Mouse (Mus musculus): Measurements from ENCODE around the gene Prr13. TPM values are rescaled to one million over a fixed set of nuclear protein-coding genes. Genes with fewer than 3 reads are reported as not detected.

Gene Prr13
- total RNA-seq, 2 experiments from 2014 or later = 41.4 to 43.2 TPM

DNA sequence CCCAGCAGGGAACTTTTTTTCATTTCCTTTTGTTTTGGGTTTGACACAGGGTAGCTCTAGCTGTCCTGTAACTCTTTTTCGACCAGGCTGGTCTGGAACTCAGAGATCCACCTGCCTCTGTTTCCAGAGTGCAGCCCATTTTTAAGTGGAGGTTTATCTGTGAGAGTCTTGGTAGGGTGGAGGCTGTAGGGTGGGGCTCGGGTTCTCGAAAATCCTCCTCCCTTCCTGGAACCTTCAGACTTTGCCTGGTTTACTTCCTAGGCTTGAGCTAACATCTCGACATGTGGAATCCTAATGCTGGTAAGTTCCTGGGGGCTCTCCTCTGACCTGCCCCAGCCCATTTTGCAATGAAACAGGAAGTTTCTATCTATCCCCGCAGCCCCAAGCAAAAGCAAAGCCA, 1.0 kb downstream of the Prr13 start:
- intact Hi-C loops (cut with DNase I) = no loop called here
- DNase-seq (ENCODE audit: low spot score in 2 of 2) = no peak

DNA sequence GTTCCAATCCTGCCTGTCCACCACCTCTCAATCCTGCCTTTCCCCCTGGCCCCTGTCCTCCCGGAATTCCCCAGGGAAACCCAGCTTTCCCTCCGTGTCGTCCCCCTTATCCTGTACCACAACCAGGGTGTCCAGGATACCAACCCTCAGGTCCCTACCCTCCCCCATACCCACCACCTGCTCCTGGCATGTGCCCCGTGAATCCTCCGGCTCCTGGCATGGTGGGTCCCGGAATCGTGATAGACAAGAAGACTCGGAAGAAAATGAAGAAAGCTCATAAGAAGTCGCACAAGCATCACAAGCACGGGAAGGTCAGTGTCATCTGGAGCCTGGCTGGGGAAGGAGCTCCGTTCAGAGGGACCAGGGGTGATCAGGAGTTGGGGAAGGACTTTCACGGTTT, 1.6 kb downstream of the Prr13 start:
- intact Hi-C loops (cut with DNase I) = no loop called here
- DNase-seq (ENCODE audit: low spot score in 2 of 2) = no peak

GRCm38 (mm10) chr15:102460971-102461370, 2.1 kb downstream of the Prr13 start:
- intact Hi-C loops (cut with DNase I) = no loop called here
- no peak for DNase-seq (ENCODE audit: low spot score in 2 of 2)

DNA sequence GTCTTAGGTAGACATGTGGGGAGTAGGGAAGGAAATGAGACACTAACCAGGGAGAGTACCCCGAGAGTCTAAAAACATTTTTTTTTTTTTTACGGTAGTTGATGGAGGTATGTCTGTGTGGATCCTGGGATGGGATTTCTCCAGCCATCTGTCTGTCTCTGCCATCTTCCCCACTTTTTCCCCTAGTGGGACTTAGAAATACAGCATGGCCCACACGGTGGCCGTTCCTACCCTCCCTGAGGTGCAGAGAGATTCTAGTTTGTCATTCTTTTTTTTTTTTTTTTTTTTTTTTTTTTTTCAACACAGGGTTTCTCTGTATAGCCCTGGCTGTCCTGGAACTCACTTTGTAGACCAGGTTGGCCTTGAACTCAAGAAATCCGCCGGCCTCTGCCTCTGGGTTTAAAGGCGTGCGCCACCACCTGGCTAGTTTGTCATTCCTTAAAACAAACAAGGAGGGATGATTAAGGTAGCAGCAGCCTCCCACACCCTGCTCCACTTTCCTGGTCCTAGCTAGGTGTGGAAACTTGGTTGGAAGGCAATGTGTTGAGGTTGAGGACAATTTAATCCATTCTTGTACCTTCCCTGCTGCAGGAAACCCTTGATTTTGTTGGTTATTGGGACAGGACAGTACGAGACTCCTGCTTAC, 2.7 kb downstream of the Prr13 start:
- DNase-seq (ENCODE audit: low spot score in 2 of 2) = no peak
- intact Hi-C loops (cut with DNase I) = no loop called here

DNA sequence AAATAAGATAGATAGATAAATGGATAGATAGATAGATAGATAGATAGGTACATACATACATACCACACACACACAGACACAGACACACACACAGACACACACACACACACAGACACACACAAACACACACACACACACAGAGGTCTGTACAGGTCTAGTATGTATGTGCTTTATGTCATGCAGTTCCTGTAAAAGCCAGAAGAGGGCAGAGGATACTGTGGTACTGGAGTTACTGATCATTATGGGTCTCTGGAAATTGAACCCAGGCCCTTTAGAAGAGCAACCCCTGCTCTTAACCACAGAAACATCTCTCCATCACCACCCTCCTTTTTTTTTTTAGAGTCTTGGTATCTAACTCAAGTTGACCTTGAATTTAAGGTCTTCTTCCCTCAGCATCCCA, 4.8 kb downstream of the Prr13 start:
- intact Hi-C loops (cut with DNase I) = no loop called here

GRCm38 (mm10) chr15:102468675-102469370, 10.0 kb downstream of the Prr13 start:
- no peak for DNase-seq (ENCODE audit: low spot score in 2 of 2)
- intact Hi-C loops (cut with DNase I) = no loop called here

More for the DNA sequence above, 4.8 kb downstream of the Prr13 start:
- DNase-seq (ENCODE audit: low spot score in 2 of 2) = no peak

- peak; percentile 96 to 97 for DNase-seq (ENCODE audit: low spot score in 2 of 2)
- intact Hi-C loops (cut with DNase I) = loop anchor here (1.0 kb wide), 1 partner anchor 48 kb away; the partner anchor contains the start of gene Tarbp2
Observed at GRCm38 (mm10) chr15:102470183-102470604, 11.4 kb downstream of the Prr13 start, which contains the start of gene Pcbp2. TSS of gene Pcbp2 (plus strand) at chr15:102470539.

DNA sequence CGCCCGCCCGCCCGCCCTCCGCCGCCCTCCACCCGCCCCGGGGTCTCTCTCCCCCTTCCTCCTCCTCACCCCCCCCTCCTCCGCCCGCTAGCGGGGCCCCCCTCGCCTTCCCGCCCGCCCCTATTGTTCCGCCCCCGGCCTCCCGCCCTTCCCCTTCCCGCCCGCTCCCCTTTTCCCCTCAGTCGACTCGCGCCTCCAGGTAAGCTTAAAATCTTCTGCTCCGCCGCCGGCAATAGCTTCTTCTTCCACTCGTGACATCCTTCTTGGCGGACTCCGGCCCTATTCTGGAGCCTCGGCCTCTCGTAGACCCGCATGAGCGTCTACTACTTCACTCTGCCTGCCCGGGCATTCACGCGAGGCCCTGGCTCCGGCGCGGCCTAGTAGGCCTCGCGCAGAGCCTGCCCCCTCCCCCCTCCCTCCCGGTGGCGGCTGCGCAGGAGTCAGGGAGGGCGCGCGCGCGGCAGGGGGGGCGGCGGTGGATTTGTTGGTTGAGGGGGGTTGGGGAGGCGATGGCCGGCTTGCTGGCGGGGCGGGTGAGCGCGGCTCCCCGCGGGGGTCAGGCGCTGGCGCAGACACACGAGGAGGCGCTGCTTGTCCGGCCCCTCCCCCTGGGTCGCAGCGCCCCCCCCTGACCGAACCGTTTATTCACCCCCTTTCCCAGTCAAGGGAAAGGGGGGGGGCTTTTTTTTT, 11.9 kb downstream of the Prr13 start:
- intact Hi-C loops (cut with DNase I) = loop anchor here (1.0 kb wide), 1 partner anchor 48 kb away; the partner anchor contains the start of gene Tarbp2
- DNase-seq (ENCODE audit: low spot score in 2 of 2) = peak; percentile 80 to 82

GRCm38 (mm10) chr15:102471295-102471645, 12.4 kb downstream of the Prr13 start:
- DNase-seq (ENCODE audit: low spot score in 2 of 2) = no peak
- intact Hi-C loops (cut with DNase I) = no loop called here

DNA sequence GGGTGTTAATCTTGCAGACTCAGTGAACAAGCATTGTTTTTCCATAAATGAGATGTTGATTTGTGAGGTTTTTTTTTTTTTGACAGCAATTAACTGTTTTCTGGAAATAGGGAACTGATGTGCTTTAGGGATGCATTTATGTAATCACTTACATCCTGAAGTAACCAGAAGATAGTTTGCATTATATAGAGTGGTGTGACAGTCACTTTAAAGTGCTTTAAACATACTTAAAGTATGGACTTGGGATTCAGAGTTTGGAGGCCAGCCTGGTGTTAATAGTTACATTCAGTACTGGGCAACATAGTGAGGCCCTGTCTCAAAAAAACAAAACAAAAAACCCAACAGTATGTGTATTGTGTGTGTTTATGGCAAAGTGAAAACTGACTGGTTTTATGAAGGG, 12.9 kb downstream of the Prr13 start:
- DNase-seq (ENCODE audit: low spot score in 2 of 2) = no peak
- intact Hi-C loops (cut with DNase I) = no loop called here

- DNase-seq (ENCODE audit: low spot score in 2 of 2) = no peak
- intact Hi-C loops (cut with DNase I) = no loop called here
Observed at GRCm38 (mm10) chr15:102473246-102473645, 14.4 kb downstream of the Prr13 start.

DNA sequence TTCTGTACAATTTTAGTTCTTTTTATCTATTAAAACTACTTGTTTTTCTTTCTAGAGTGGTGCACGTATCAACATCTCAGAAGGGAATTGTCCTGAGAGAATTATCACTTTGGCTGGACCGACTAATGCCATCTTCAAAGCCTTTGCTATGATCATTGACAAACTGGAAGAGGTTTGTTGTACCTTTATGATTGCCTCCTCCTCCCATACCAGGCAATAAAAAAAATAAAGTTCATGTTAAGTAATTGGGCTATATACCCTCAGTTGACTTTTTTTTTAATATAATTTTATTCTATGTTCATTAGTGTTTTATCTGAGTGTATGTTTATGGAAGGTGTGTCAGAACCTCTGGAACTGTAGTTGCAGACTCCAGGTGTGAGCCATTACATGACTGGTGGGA, 15.7 kb downstream of the Prr13 start:
- intact Hi-C loops (cut with DNase I) = no loop called here
- DNase-seq (ENCODE audit: low spot score in 2 of 2) = no peak

GRCm38 (mm10) chr15:102483136-102483535, 24.3 kb downstream of the Prr13 start:
- DNase-seq (ENCODE audit: low spot score in 2 of 2) = no peak
- intact Hi-C loops (cut with DNase I) = no loop called here

GRCm38 (mm10) chr15:102485853-102486252, 27.0 kb downstream of the Prr13 start:
- DNase-seq (ENCODE audit: low spot score in 2 of 2) = no peak
- intact Hi-C loops (cut with DNase I) = no loop called here

DNA sequence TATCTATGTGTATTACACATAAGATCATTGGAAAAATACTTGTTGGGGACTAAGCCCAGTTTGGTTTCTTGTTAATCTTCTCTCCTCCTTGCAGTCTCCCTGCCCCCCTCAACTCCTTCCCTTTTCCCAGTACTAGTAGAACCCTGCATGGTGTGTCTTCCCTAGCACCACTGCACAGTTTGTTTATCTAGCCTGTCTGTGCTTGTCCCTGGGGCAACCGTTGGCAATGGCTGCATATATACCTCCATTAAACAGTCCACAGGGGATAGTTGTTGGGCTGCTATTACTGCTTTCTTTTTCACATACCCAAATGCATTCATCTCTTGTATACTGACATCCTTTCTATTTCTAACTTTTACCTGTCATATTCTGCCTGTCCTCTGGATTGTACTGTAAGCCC, 28.8 kb downstream of the Prr13 start:
- intact Hi-C loops (cut with DNase I) = no loop called here

GRCm38 (mm10) chr15:102498322-102498721, 39.5 kb downstream of the Prr13 start:
- DNase-seq (ENCODE audit: low spot score in 2 of 2) = no peak
- intact Hi-C loops (cut with DNase I) = no loop called here

More for the DNA sequence above, 28.8 kb downstream of the Prr13 start:
- no peak for DNase-seq (ENCODE audit: low spot score in 2 of 2)

GRCm38 (mm10) chr15:102499370-102499769, 40.5 kb downstream of the Prr13 start:
- DNase-seq (ENCODE audit: low spot score in 2 of 2) = no peak
- intact Hi-C loops (cut with DNase I) = no loop called here

DNA sequence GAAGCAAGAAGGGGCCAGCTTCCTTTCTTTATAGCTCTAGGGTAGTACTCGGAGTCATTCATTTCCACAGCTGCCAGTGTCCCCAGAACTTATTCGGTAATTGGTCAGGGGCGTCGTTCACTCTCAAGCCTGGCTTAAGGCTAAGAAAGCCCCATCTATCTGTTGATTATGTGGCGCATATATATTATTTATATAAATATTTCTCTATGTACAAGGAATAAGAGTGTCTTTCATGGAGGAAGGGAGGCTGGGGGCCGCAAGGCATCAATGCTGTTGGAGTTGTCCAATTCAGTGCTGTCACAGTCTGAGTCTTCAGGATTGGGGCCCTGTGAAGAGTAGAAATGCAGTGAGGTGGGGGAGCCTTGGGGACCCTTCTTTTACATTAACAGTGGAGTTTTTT, 41.0 kb downstream of the Prr13 start:
- intact Hi-C loops (cut with DNase I) = no loop called here
- DNase-seq (ENCODE audit: low spot score in 2 of 2) = no peak

- intact Hi-C loops (cut with DNase I) = no loop called here
- no peak for DNase-seq (ENCODE audit: low spot score in 2 of 2)
Observed at GRCm38 (mm10) chr15:102500479-102500878, 41.7 kb downstream of the Prr13 start.

GRCm38 (mm10) chr15:102501084-102501814, 42.4 kb downstream of the Prr13 start:
- DNase-seq (ENCODE audit: low spot score in 2 of 2) = no peak
- intact Hi-C loops (cut with DNase I) = no loop called here

Measured in left cerebral cortex, postnatal 36 days (tissue).